Mouse (Mus musculus) heart, embryonic 16.5 days (tissue): ENCODE data around the gene Vpreb1. TPM values are rescaled to one million over a fixed set of nuclear protein-coding genes. Genes with fewer than 3 reads are reported as not detected.

Experiments
- ATAC-seq: fragments of 200-750 bp; cut with Nextera tagmentation; replicated peaks from 2 replicates; pipeline ENCODE4 v1.8.0; 2017; ENCODE audit warnings: moderate number of reproducible peaks; ENCODE audit not compliant: insufficient read depth, low FRiP score; ENCODE audit errors: extremely low read depth
- H3K27ac ChIP-seq: fragments of 300-500 bp; sonication (generic); 2 replicates; pipeline ENCODE4 v1.5.1; 2014; ENCODE audit warnings: mild to moderate bottlenecking, low read length, control low read depth, moderate library complexity
- H3K27me3 ChIP-seq: fragments of 300-500 bp; sonication (generic); 2 replicates; pipeline ENCODE4 v1.6.1; 2014; ENCODE audit warnings: low read length, mixed read lengths; ENCODE audit not compliant: control insufficient read depth, insufficient read depth
- H3K36me3 ChIP-seq: fragments of 300-500 bp; sonication (generic); 2 replicates; pipeline ENCODE4 v1.6.1; 2014; ENCODE audit not compliant: control insufficient read depth, insufficient read depth
- H3K4me1 ChIP-seq: fragments of 300-500 bp; sonication (generic); 2 replicates; pipeline ENCODE4 v1.6.1; 2014; ENCODE audit warnings: low read length, mixed read lengths; ENCODE audit not compliant: control insufficient read depth, insufficient read depth
- H3K4me2 ChIP-seq: fragments of 300-500 bp; sonication (generic); 2 replicates; pipeline ENCODE4 v1.6.1; 2014; ENCODE audit warnings: low read depth, mild to moderate bottlenecking, control low read depth, low read length
- H3K4me3 ChIP-seq: fragments of 300-500 bp; sonication (generic); 2 replicates; pipeline ENCODE4 v1.5.1; 2014; ENCODE audit warnings: mild to moderate bottlenecking, control low read depth, low read length
- H3K9ac ChIP-seq: fragments of 300-500 bp; sonication (generic); 2 replicates; pipeline ENCODE4 v1.6.1; 2014; ENCODE audit warnings: low read length, control low read depth
- H3K9me3 ChIP-seq: fragments of 300-500 bp; sonication (generic); replicated peaks from 2 replicates; pipeline ENCODE4 v1.6.1; 2016; ENCODE audit warnings: low read length; ENCODE audit not compliant: control insufficient read depth
- WGBS: fragments of 180-500 bp; shearing (Covaris S2); extraction: QIAGEN DNeasy Blood & Tissue Kit; methylation state at CpG from one replicate; pipeline ENCODE4 v1.1.7; 2014; 5-methylcytosine and 5-hydroxymethylcytosine counted together
- polyA plus RNA-seq: library from polyadenylated mRNA; unstranded; fragments of >200 nt; fragmentation: Nextera tagmentation; extraction: Ambion mirVana; gene quantifications from 2 replicates; pipeline ENCODE4 v1.2.1, GENCODE M21; 2015

Gene Vpreb1
- polyA plus RNA-seq, 1 experiment from 2014 or later: 1.5 TPM

GRCm38 (mm10) chr16:16826223-16826622, 44.4 kb downstream of the Vpreb1 start:
- Histone ChIP-seq H3K36me3 (no peaks in the 10 kb centered on the region), H3K27me3 (no peaks in the 10 kb centered on the region), H3K4me1 (no peaks in the 10 kb centered on the region), H3K4me2 (no peak overlapping the region), H3K4me3 (no peak overlapping the region), H3K27ac (no peak overlapping the region), H3K9ac (no peak overlapping the region), H3K9me3 (no peaks in the 10 kb centered on the region)
- no peak for ATAC-seq
- WGBS: 93% methylated on average over 2 of the region's 2 CpGs

- Histone ChIP-seq H3K4me2 (no peak overlapping the region), H3K4me3 (no peak overlapping the region), H3K9me3 (no peaks in the 10 kb centered on the region), H3K36me3 (no peaks in the 10 kb centered on the region), H3K9ac (no peak overlapping the region), H3K27me3 (no peaks in the 10 kb centered on the region), H3K4me1 (no peaks in the 10 kb centered on the region), H3K27ac (no peak overlapping the region)
- WGBS: 49% methylated on average over 5 of the region's 5 CpGs
- ATAC-seq: no peak
Measured at GRCm38 (mm10) chr16:16825476-16825875, 45.2 kb downstream of the Vpreb1 start.

Other genes starting within 250 kb of the Vpreb1 start
- gene Olfr19, start 194.4 kb downstream of the Vpreb1 start, polyA plus RNA-seq: not detected in 2 replicates
- gene Spag6l, start 41.4 kb downstream of the Vpreb1 start, polyA plus RNA-seq: 0.56 and 1.6 TPM in 2 replicates
- gene Igll1, start 6.9 kb downstream of the Vpreb1 start, polyA plus RNA-seq: 0.24 TPM in 1 of 2 replicates, not detected in the other
- gene Top3b, start 107 bp downstream of the Vpreb1 start, polyA plus RNA-seq: 45.1 and 45.2 TPM in 2 replicates
- 25.8 and 28.5 TPM in 2 replicates for gene Ppm1f, start 25.6 kb upstream of the Vpreb1 start, polyA plus RNA-seq
- 129 and 131 TPM in 2 replicates for gene Mapk1, start 112.5 kb upstream of the Vpreb1 start, polyA plus RNA-seq
- 9.4 and 10.1 TPM in 2 replicates for gene Ypel1, start 198.9 kb upstream of the Vpreb1 start, polyA plus RNA-seq
- gene Ppil2, start 240.4 kb upstream of the Vpreb1 start, polyA plus RNA-seq: 102 and 111 TPM in 2 replicates